Mouse (Mus musculus) thymus, postnatal 4 days (tissue): ENCODE results near the gene Spr.

Experiments
- DNase-seq: peaks from one replicate; pipeline ENCODE4 v3.0.0; 2021

The Spr gene

GRCm38 (mm10) chr6:85131673-85132072 lies 5.9 kb downstream of the Spr start:
- DNase-seq = peak; percentile 83

- peak; percentile 54 for DNase-seq
These were observed 19.7 kb downstream of the Spr start for GRCm38 (mm10) chr6:85117545-85118511.

- no peak for DNase-seq
These were observed 32.4 kb downstream of the Spr start for GRCm38 (mm10) chr6:85105033-85105615.

GRCm38 (mm10) chr6:85103321-85103720 lies 34.2 kb downstream of the Spr start:
- no peak for DNase-seq

GRCm38 (mm10) chr6:85096441-85096840 lies 41.1 kb downstream of the Spr start:
- DNase-seq = no peak

GRCm38 (mm10) chr6:85087425-85087824 lies 50.1 kb downstream of the Spr start:
- DNase-seq = no peak

- DNase-seq = no peak
These were observed 50.9 kb downstream of the Spr start for GRCm38 (mm10) chr6:85086645-85087044.
